Mouse (Mus musculus): ENCODE data around the gene Tbc1d23. TPM values are rescaled to one million over a fixed set of nuclear protein-coding genes. Genes with fewer than 3 reads are reported as not detected.

Tbc1d23 gene
- polyA plus RNA-seq, 1 experiment from 2014 or later: 34.7 TPM

Other genes starting within 250 kb of the Tbc1d23 start
- not detected in 2 replicates for gene Tmem45a2, start 160.1 kb downstream of the Tbc1d23 start, polyA plus RNA-seq (2015; fragmentation: Nextera tagmentation; extraction: Ambion mirVana)
- gene Tomm70a, start 109.8 kb downstream of the Tbc1d23 start, polyA plus RNA-seq (2015; fragmentation: Nextera tagmentation; extraction: Ambion mirVana): 63.0 and 66.3 TPM in 2 replicates
- 44.9 and 60.4 TPM in 2 replicates for gene Nit2, start 64.2 kb downstream of the Tbc1d23 start, polyA plus RNA-seq (2015; fragmentation: Nextera tagmentation; extraction: Ambion mirVana)
- gene Tmem30c, start 61.4 kb upstream of the Tbc1d23 start, polyA plus RNA-seq (2015; fragmentation: Nextera tagmentation; extraction: Ambion mirVana): 0.44 and 0.63 TPM in 2 replicates
- gene Filip1l, start 121.6 kb upstream of the Tbc1d23 start, polyA plus RNA-seq (2015; fragmentation: Nextera tagmentation; extraction: Ambion mirVana): 2.2 TPM in 2 replicates